Mouse (Mus musculus) liver, adult (tissue): ENCODE measurements around the gene Tcp11l1.

Experiments used
- GATA4 ChIP-seq: IDR thresholded peaks from 2 replicates; pipeline ENCODE4 v1.6.1; 2014; ENCODE audit warnings: mild to moderate bottlenecking, low read length; ENCODE audit not compliant: insufficient replicate concordance

Tcp11l1 gene

DNA sequence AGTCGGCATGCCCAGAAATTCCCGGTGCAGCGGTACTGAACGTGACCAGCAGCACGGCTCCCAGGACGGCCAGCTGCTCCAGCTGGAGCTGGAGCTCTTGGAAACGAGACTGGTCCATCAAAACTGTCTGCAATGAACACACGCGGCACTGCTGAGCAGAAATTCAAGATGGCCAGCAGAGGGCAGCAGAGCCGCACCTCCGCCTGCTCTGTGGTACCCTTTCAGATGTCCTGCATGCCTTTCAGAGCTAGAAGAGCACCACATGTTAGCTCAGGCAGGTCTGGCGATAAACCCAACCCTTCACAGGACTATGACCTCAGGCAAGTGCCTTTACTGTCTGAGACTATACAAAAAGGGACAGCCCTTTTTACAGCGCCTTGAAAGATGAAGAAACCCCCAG, 26.6 kb downstream of the Tcp11l1 start:
- TF ChIP-seq GATA4: no peak

GRCm38 (mm10) chr2:104684771-104685170, 27.2 kb downstream of the Tcp11l1 start:
- no peak for TF ChIP-seq GATA4

DNA sequence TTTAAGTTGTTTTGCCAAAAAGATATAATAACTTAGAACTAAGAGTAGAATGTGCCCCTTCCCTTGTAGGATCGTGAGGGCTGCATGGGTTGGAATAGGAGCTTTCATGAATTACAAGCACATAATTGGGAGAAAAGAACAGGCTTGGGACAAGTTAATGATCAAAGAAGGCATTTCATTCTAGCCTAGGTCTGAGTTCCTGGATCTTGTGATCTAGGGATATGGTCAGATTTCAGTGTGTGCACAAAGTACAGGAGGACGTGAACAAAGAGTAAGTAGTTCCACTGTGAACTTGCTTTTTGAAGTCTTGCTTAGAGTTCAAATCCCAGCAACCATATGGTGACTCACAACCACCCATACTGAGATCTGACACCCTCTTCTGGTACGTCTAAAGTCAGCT, 34.6 kb downstream of the Tcp11l1 start:
- no peak for TF ChIP-seq GATA4

DNA sequence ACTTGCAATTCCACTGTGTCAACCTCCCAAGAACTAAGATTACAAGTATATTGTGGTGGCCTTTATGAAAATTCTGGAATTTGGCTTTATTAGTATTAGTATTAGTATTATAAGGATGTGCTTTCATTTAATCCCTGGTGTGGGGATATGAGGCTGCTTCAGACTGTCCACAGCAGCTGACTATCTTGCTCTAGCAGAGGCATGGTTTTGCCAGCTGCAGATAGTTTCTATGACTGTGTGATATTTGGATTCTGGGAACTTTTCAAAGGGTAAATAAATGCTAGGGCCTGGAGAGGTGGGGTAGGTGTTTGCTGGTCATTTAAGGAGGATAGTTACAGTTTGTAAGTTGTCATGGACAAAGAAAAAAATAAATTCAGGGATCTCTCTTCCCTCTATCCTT, 40.2 kb downstream of the Tcp11l1 start:
- TF ChIP-seq GATA4: no peak

GRCm38 (mm10) chr2:104669122-104669804, 42.7 kb downstream of the Tcp11l1 start:
- TF ChIP-seq GATA4: no peak

- TF ChIP-seq GATA4: no peak
These were observed 48.4 kb downstream of the Tcp11l1 start for GRCm38 (mm10) chr2:104663372-104664100.

DNA sequence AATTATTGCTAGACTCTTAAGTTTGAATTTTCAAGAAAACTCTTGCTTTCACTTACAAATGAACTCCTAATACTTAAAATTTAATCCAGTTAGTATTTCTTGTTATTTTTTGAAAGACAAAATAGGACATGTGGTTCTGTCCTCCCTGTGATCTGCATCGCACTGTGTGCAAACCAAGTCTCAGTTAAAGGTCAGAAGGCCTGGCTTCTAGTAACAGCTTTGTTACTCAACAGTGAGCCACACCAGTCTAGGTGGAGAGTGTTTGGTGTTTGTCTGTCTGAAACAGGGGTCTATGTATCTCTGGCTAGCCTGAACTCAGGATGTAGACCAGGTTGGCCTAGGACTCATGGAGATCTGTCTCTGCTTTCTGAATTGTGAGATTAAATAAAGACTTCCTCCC, 53.3 kb downstream of the Tcp11l1 start:
- no peak for TF ChIP-seq GATA4

DNA sequence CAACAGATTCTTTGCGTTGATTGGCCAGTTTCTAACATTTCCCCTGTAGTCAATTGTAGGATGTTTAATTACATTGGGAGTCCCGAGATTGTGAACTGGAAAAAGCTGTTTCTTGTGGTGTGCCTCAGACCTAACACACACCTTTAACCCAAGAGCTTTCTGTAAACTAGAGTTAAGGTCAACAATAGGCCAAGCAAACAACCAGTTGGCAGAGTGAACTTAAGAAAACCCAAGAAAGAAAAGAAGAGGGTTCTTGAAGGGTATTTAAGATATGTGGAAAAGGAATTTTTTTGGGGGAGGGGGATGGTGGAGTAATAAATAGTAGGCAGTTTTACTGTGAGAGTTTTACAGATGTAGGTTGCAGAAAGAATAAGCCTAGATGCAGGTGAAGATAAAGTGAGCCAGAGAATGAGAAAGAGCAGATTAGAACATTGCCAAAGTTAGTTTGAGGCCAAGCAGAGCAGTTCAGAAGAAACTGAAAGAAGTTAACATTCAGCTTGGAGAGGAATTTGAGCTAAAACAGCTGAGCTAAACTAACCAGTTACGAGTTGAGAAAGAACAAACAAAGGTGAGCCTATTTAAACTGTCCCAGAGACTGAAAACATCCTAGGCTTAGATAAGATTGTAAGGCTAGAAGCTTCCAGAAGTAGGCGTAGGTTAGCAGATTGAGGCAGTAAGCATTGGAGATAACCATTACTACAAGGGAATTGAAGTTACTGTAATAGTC, 95.8 kb downstream of the Tcp11l1 start:
- no peak; the same call in 1 of the 2 replicates for TF ChIP-seq GATA4

GRCm38 (mm10) chr2:104614786-104615185, 97.2 kb downstream of the Tcp11l1 start:
- no peak for TF ChIP-seq GATA4
